Mouse (Mus musculus): ENCODE results near the gene Tenm4.

Tenm4 gene

DNA sequence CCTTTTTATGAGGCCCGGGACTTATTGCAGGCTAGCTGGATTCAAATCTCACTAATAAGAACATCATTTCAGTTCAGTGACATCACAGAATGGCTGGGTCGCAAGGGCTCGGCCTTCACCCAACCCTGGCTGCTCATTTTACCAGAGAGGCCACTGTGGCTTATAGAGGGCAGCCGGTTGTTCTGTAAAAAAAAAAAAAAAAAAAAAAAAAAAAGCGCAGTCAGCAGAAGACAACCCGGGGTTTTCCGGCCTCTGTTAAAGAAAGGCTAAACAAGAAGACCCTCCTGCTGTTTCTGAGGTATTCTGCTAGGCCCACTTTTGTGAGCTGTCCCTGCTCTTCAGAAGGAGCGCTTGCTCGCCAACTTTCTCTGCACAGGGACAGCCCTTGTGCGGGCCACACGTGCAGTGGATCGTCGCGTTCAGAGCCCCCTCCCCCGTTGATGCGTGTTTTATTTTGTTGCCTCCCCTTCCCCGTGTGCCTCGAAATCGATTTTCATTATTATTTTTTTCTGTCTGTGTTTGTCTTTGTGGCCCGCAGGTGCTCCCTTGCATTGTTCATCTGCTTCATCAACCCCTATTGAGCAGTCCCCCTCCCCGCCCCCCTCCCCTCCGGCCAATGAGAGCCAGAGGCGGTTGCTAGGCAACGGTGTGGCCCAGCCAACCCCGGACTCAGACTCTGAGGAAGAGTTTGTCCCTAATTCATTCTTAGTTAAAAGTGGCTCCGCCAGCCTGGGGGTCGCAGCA, 472.6 kb downstream of the Tenm4 start:
- no peak for DNase-seq (ENCODE audit: low spot score in 2 of 2)

DNA sequence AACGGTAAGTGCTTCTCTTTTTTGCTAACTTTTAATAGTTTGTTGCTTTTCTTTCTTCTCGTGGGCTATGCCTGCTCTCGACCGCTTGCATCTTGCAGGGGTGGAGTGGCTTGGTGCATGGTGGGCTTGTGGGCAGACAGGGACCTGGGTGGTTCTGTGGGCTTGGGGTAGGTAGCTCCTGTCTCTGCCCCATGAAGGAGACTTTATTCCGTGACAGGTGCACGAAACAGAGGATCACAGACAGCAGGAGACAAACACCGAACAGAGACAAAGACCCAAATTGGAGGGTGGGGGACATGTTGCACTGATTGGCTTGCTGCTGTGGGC, 473.1 kb downstream of the Tenm4 start:
- no peak for DNase-seq (ENCODE audit: low spot score in 2 of 2)

DNA sequence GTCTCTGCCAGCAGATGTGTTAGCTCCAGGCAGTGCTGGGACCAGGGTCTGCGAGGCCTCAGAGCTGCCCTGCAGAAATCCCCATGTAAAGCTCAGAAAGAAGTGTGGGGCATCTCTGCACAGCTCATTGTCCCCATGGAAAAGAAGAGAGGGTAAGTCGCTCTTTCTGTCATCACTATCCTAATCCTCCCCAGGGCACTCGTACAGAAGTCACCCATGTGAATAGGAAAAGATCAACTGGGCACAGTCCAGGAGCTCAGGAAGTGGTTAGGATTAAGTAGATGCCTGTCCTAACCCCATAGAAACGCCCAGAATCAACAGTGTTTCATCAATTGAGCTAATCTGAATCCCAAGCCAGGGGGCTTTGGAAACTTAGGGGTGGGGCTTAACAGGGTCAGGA, 476.6 kb downstream of the Tenm4 start:
- DNase-seq (ENCODE audit: low spot score in 2 of 2) = no peak

DNA sequence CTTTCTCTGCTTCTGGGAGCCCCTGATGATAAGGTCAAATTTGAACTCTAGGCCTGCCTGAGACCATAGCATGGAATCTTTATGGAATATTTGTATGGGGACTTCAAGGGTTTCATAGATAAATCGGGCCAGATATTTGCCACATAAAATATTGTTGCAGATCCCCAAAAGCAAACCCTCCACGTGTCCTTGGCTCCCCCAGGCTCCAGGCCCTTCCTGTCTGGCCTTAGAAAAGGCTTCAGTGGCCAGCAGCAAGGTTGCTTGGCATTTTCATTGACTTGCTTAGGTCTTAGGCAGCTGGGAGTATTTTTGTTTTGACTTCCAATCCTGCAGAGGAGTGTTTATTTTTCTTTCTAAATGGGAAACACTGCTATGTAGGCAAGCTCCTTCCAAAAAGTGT, 477.6 kb downstream of the Tenm4 start:
- no peak for DNase-seq (ENCODE audit: low spot score in 2 of 2)

DNA sequence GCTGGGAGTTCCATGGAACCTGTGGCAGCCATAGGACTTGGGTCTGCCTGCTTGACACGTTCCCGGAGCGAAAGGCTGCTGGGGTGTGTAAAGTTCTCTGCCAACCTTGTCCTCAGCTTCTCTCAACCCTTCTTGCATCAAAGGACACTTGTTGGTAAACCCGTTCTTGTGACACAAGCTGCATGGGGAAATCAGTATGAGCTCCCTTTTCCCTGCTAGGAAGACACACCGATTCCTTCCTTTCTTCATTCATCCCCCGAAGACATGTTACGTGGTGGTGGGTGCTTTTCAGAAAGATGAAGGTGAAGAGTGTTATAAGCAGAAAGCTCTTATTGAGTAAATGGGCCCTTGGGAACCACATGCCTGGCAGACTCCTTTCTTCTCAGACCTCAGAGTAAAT, 478.1 kb downstream of the Tenm4 start:
- DNase-seq (ENCODE audit: low spot score in 2 of 2) = no peak

DNA sequence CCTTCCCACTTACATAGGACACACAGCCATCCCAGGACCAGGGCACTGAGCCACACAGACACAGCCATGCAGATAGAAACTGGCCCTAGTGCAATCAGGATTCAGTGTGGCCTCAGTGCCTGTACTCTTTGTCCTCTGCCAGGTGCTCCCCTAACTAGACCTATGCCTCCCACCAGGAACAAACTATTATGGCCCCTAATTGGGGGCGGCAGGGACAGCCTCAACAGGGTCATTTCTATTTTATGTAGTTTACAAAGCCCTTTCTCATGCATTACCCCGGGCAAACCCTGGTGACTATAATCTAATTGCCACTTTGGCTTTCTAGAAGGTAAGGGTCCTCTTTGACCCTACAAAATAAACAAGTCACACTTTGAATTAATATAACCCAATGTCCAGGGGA, 479.4 kb downstream of the Tenm4 start:
- no peak for DNase-seq (ENCODE audit: low spot score in 2 of 2)

DNA sequence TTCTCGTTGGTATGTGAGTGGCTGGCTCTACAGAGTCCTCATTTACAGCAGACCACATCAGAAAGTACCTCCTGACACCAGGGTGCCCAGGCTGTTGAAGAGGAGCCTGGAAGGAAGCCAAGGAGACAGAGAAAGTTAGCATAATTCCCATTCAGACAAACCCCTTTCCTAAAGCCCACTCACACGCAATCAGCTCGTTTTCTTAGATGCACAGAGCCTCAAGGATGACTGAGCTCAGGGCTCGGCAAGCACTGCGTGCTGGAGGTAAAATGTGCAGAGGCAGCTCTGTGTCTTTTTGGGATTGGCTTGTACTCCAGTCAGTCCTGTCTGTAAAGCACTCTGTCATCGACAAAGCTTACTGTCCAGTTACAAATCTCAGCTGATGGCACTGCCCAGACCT, 480.0 kb downstream of the Tenm4 start:
- no peak for DNase-seq (ENCODE audit: low spot score in 2 of 2)

DNA sequence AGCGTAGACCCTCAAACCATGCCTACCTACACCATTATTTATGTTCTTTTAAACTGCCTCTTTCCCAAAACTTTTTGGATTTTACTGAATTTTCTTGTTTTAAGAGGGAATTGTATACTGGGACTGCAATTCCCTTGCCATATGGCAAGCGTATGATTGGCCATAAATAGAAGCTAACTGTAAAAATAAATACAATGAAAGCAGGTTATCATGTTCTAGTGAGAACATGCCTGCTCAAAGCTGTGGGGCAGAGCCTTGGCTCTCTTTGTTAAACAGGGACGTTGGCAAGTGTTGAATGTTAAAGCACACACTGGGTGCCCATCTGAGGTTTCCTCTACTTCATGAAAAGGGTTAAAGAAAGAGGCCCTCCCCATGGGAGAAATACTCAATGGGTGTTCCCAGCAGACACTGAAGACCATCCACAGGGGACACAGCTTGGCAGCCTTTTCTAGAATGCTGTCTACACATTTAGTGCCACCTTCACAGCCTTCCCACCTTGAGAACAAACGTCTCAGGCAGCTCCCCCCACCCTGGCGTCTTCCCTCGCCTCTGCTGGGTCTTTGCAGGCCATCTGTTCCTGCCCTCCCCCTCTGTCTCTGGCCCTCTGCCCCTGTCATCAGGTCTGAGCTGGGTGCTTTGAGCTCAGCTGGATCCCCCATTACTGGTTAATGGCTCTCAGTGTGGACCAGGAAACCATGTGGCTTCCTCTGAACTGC, 480.7 kb downstream of the Tenm4 start:
- DNase-seq (ENCODE audit: low spot score in 2 of 2) = peak in 1 of 2 experiments; percentile 54

DNA sequence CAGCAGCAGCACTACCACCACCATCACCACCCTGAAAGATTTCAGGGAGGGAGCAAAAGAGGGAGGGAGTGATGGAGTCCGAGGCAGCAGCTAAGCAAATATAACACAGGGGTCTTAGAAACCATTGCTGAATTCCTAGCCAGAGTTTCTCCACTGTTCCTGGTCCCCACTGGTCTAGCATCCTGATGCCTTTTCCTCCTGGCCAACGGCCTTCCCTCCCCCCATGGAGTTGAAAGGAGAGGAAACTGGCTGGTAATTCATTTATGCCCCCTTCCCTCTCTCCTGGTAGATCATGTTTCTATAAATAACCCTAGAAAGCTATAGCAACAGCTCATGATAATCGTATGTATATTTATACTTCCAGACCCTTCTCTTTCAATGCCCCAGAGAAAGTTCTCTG, 481.8 kb downstream of the Tenm4 start:
- no peak for DNase-seq (ENCODE audit: low spot score in 2 of 2)

DNA sequence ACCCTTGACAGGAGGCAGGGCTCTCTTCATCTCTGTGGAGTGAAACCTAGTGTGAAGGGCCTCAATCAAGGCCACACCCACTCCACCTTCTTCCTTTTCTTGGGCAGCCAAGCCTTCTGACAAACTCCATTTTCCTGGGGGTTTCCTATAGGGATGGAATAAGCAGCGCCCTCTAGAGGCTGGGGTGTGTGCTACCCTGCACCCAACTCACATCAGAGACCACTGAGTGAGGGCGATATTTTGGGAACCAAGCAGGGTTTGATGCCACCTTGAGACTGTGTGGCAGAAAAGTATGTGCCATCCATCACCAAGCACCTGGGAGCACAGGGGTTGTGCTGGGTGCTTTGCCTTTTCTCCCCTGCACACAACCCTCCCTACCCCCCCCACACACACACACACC, 483.2 kb downstream of the Tenm4 start:
- DNase-seq (ENCODE audit: low spot score in 2 of 2) = no peak

DNA sequence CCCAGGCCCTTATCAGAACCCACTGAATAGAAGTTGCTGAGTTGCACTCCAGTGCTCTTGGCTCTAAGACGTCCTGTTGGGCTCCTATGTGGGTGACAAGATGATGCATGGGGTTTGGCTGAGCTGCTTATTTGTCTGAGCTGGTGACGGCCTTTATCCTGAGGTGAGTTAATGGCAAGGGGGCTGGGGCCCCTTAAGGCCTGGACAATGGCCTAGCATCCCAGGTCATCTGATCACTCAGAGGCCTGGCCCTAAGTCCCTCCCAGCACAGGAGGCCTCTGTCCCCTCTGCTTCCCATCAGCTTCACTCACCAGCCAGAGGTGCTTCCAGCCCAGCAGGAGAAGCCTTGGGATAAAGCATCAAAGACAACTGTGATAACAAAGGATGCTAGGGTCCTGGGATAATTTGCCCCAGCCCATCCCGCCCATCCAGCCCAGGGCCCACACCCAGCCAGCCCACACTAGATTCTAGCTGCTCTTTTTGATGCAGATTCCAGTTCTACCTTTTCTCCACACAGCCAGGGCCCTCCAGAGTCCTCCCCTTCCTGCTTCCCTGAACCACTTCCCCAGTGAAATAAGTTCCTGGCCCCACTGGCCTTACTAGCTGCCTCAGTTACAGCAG, 484.2 kb downstream of the Tenm4 start:
- DNase-seq (ENCODE audit: low spot score in 2 of 2) = no peak

DNA sequence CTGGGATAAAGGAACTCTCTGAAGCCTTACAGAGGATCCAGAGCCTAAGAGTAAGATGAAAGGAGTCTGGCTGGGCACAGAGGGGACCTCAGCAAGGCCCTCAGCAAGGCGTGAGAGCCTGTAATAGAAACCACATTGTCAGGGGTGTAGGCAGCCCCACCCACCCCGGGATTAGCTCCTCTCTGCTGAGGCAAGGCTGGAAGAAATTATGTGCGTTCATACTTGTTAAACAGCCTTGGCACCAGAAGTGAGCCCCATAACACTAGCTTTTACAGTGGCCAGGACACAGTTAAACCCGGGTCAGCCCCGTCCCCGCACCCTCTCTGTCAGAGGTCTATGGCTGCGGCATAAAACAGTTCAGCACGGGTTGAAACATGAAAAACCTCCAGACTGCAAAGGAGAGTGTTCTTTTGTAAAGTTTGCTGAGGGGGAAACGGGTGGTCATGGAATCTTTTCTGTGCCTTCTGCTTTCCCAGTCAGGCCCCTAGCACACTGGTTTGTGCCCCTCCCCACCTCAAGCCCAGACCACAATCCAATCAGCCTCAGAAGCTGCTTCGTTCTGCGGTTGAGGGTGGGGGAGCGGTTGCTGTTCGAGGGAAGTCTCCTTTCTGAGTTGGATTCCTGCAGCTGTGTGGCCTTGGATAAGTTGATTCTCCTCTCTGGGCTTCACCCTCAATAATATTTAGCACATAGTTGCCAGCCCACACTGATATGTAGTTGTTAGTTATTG, 486.2 kb downstream of the Tenm4 start:
- no peak for DNase-seq (ENCODE audit: low spot score in 2 of 2)

DNA sequence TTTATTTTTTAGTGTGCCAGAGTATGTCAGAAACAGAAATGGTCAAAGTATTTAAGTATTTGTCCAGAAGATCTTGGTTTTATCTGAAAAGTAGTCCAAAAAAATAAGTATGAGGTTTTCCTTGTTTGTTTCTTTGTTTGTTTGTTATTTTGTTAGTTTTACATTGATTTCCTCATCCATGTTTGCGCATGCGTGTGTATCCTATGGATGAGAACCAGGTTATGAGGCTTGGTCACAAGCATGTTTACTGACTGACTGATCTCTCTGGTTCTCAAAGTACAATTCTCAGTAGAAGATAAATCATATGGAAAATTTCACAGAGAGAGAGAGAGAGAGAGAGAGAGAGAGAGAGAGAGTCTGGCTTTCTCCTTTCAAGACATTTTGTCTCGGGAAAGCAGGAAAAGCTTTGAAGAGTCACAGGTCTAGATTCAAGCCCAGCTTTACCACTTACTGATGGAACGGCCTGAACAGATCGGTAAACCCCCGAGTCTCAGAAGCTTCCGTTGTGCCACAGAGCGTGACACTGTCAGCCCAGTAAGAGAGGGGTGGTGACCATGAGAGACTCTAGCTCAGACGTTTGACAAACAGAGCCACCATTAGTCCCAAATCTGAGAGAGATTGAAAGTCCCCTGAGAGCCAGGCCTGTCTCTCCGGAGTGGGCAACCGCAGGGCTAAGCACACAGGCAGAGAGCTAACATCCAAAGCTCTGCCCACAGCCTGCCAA, 487.0 kb downstream of the Tenm4 start:
- DNase-seq (ENCODE audit: low spot score in 2 of 2) = no peak

DNA sequence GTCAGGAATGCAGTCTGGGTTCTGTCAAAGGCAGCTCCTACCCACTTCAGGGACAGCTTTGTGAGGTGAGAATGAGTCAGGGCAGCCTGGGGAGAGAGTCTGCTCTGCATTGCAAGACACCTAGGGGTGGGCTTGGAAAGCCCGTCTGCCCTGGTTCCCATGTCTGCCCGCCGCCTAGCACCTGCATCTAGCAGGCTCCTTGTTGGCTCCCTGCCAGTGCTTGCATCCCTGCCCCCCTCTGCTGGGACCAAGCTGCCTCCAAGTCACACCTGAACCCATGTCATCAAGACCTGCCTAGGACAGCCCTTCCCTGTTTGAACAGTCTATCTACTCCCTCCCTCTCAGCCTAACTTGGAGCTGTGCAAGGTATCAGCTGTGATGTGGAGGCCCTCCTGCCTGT, 489.9 kb downstream of the Tenm4 start:
- DNase-seq (ENCODE audit: low spot score in 2 of 2) = no peak

DNA sequence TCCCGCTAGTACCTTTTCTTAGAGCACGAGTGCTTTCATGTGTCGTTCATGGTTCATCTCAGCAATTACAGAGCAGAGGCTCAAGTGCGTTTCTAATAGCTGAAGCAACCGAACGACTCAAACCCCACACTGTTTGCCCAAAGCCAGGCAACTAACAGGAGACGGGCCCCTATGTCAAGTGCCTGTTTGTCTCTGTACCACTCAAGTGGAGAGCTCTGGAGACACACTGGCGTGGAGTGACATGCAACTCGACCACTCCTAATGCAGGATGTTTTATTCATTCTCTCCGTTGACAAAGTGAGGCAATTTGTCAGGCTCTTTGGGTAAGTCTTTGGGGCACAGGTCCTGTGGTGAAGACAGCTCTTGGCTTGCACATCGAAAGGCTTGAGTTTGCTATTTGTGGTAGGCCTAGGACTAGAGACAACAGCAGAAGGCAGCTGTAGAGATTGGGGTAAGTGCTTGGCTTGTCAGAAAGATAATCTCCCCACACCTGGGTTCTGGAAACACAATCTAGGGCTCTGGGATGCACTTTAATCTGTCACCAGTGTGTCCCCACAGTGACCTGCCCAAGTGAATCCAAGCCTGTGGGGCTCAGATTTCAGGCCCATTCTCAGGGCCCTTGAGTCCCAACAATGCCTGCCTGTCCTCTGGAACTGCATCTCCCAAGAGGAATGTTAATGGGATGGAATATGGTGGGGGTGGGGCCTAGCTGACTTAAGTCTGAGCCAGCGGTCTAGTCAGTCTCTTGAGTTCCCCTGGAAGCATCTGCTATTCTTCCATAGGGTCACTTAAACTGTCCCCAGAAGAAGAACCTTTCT, 490.5 kb downstream of the Tenm4 start:
- no peak for DNase-seq (ENCODE audit: low spot score in 2 of 2)

DNA sequence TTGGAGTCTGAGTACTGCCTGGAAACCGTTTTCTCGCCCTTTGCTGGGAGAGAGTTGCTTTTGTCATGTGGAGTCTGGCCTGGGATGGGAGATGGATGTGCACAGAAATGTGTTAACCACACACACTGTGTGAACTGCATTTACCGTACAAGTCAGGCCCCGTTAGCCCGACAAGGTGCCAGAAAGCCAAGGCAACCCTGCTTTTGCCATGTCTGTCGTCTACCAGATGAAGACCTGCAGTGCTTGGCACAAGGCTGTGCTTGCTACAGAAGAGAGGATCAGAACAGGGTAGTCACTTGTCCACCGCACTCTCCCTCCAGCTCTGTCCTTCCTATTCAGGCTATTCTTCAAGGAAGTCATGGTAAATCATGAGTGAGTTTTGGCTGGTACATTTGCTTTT, 492.3 kb downstream of the Tenm4 start:
- DNase-seq (ENCODE audit: low spot score in 2 of 2) = no peak

DNA sequence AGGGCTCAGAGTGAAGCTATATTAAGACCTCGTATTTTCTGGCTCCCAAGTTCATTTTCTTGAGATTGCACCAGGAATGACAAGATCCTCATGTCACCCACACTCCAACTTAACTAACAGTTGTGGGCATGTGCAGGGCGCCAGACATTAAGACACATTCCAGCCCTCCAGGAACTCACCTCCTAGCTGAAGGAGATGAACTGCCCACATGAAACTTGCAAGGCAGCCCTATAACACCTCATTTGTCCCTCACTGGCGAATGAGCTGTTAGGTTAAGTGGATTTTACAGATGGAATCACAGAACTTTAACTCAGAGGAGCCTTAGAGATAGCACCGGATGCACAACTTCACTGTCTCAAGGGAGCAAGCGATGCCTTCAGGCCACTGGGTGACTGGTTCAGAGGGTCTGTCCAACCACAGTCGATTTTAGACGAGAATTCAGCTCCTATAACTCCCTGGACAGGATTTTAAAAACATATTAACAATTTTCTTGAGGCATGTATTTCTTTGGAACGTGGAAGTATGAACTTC, 495.4 kb downstream of the Tenm4 start:
- no peak for DNase-seq (ENCODE audit: low spot score in 2 of 2)

DNA sequence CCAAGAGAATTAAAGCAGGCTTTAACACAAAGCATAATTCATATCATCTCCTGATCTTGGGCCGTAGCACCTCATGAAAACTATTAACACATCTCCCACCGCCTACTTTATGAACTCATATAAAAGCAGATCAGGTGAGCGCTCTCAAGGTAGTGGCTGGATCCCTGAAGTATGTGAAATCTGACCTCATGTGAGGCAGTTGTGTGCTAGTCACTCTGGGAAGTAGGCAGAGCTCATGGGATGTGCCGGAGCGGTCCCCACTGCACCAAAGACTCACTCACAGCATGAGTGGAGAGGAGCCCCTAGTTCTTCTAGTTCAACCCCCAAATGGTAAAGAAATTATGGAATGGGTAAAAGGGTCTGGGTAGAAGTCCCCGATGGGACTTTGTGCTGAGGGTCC, 496.6 kb downstream of the Tenm4 start:
- DNase-seq (ENCODE audit: low spot score in 2 of 2) = no peak

DNA sequence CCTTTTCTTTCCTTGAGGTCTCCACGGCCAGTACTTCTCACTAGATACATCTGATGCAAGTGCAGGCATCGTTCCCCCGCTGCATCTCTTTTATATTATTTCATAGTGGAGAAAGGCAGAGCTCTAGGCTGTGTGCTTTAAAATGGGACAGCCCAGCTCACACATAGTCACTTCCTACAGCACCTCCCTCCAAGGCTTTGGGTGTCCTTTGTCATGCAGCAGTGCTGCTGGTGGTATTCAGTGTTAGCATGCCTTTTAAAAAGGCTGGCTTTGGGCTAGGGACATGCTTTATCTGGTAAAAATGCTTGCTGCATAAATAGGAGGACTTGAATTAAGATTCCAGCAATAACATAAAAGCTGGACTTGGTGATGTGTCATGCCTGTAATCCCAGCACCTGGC, 499.0 kb downstream of the Tenm4 start:
- DNase-seq (ENCODE audit: low spot score in 2 of 2) = no peak

DNA sequence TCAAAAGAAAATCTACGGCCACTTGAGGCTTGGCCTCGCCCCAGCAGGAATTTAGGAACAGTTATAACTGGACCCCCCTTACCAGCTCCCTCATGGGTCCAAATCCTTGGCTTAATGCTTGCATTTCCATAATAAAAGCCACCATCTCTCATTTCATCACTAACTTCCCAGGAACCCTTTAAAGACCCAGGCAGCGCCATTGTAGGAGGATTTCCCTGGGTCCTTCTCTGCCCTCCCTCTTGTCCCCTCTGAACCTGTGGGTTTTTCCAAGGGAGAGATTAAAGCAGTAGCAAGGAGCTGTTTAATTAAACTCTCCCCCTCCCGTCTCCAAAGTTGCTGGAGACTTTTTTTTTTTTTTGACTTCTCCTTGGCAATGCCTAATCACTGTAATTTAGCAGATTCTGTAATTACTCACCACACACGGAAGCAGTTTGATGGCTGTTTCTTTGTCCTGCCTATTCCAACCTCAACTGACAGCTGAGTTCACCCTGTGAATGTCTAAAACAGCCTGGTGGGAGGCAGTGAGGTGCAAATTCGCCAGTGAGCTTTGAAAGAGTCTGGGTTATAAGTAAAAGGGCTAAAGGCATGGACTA, 501.4 kb downstream of the Tenm4 start:
- DNase-seq (ENCODE audit: low spot score in 2 of 2) = no peak

Measured in right cerebral cortex, adult 2 months (tissue).